Mouse (Mus musculus) left cerebral cortex, adult 8-10 months (tissue): ENCODE measurements around the gene Efna1. TPM values are rescaled to one million over a fixed set of nuclear protein-coding genes. Genes with fewer than 3 reads are reported as not detected.

Experiments used
- DNase-seq, 2 experiments: peaks; one replicate each; pipeline ENCODE4 v3.0.0; 2022; ENCODE audit warnings: low spot score in 2 of 2
- total RNA-seq, 4 experiments: library from RNA; stranded (reverse); gene quantifications; 2 replicates each; pipeline ENCODE4 v1.2.4; 2022

Gene Efna1
- total RNA-seq, 4 experiments from 2014 or later: 5.6 to 8.8 (median 6.8) TPM

- DNase-seq: peak; percentile 62 to 73
These were observed 1.6 kb downstream of the Efna1 start for GRCm38 (mm10) chr3:89279153-89279890.

- no peak for DNase-seq
These were observed 2.3 kb downstream of the Efna1 start for GRCm38 (mm10) chr3:89278643-89279042.

- no peak for DNase-seq
These were observed 2.8 kb downstream of the Efna1 start for GRCm38 (mm10) chr3:89278107-89278506.

GRCm38 (mm10) chr3:89277281-89278021, 3.5 kb downstream of the Efna1 start:
- no peak for DNase-seq

- DNase-seq: no peak
These were observed 4.9 kb downstream of the Efna1 start for GRCm38 (mm10) chr3:89276061-89276460.

GRCm38 (mm10) chr3:89271760-89272159, 9.2 kb downstream of the Efna1 start:
- no peak for DNase-seq

- DNase-seq: peak in 1 of 2 experiments; percentile 84
These were observed 10.1 kb downstream of the Efna1 start for GRCm38 (mm10) chr3:89270891-89271290.

GRCm38 (mm10) chr3:89270051-89270755, 10.7 kb downstream of the Efna1 start, which contains the start of gene Slc50a1:
TSS of gene Slc50a1 (minus strand) at chr3:89270570.
- DNase-seq: peak; percentile 67 to 73

- no peak for DNase-seq
These were observed 12.0 kb downstream of the Efna1 start for GRCm38 (mm10) chr3:89268916-89269315.

- peak; percentile 65 to 74 for DNase-seq
These were observed 14.5 kb downstream of the Efna1 start for GRCm38 (mm10) chr3:89266439-89266893.

- DNase-seq: no peak
These were observed 18.5 kb downstream of the Efna1 start for GRCm38 (mm10) chr3:89262417-89262816.

- DNase-seq: no peak
These were observed 20.7 kb downstream of the Efna1 start for GRCm38 (mm10) chr3:89260211-89260610.

GRCm38 (mm10) chr3:89259076-89259475, 21.9 kb downstream of the Efna1 start, which contains the start of gene Dpm3:
TSS of gene Dpm3 (plus strand) at chr3:89259358.
- no peak for DNase-seq

- no peak for DNase-seq
These were observed 24.8 kb downstream of the Efna1 start for GRCm38 (mm10) chr3:89256177-89256576.

GRCm38 (mm10) chr3:89254994-89255393, 25.9 kb downstream of the Efna1 start:
- DNase-seq: no peak

GRCm38 (mm10) chr3:89251365-89251895, 29.5 kb downstream of the Efna1 start:
- no peak for DNase-seq

- no peak for DNase-seq
These were observed 30.4 kb downstream of the Efna1 start for GRCm38 (mm10) chr3:89250435-89251040.

GRCm38 (mm10) chr3:89247466-89247865, 33.5 kb downstream of the Efna1 start:
- no peak for DNase-seq

GRCm38 (mm10) chr3:89246261-89247100, 34.5 kb downstream of the Efna1 start, which contains the start of gene Trim46:
TSS of gene Trim46 (minus strand) at chr3:89246309.
- peak; percentile 79 to 91 for DNase-seq

GRCm38 (mm10) chr3:89245688-89246171, 35.2 kb downstream of the Efna1 start, which contains the start of gene Krtcap2:
TSS of gene Krtcap2 (plus strand) at chr3:89245966.
- peak in 1 of 2 experiments; percentile 71 for DNase-seq
